Mouse (Mus musculus) stomach, embryonic 16.5 days (tissue): ENCODE measurements around the gene Akr1c12. TPM values are rescaled to one million over a fixed set of nuclear protein-coding genes. Genes with fewer than 3 reads are reported as not detected.

Source experiments
- ATAC-seq: fragments of 200-750 bp; cut with Nextera tagmentation; 2 replicates; pipeline ENCODE4 v1.8.0; 2017; ENCODE audit warnings: moderate number of reproducible peaks, moderate TSS enrichment; ENCODE audit not compliant: insufficient read depth, low FRiP score
- H3K27ac ChIP-seq: fragments of 300-500 bp; sonication (generic); 2 replicates; pipeline ENCODE4 v1.5.1; 2014; ENCODE audit warnings: low read length
- H3K27me3 ChIP-seq: fragments of 300-500 bp; sonication (generic); 2 replicates; pipeline ENCODE4 v1.6.1; 2014; ENCODE audit warnings: low read length, control low read depth, mixed read lengths; ENCODE audit not compliant: control insufficient read depth, insufficient read depth
- H3K36me3 ChIP-seq: fragments of 300-500 bp; sonication (generic); 2 replicates; pipeline ENCODE4 v1.6.1; 2014; ENCODE audit warnings: low read length; ENCODE audit not compliant: control insufficient read depth, insufficient read depth
- H3K4me1 ChIP-seq: fragments of 300-500 bp; sonication (generic); 2 replicates; pipeline ENCODE4 v1.6.1; 2014; ENCODE audit warnings: low read length, control low read depth, mixed read lengths; ENCODE audit not compliant: control insufficient read depth, insufficient read depth
- H3K4me2 ChIP-seq: fragments of 300-500 bp; sonication (generic); 2 replicates; pipeline ENCODE4 v1.6.1; 2014; ENCODE audit warnings: low read depth, low read length, mixed read lengths
- H3K4me3 ChIP-seq: fragments of 300-500 bp; sonication (generic); replicated peaks from 2 replicates; pipeline ENCODE4 v1.5.1; 2014; ENCODE audit warnings: mild to moderate bottlenecking, low read length
- H3K9ac ChIP-seq: fragments of 300-500 bp; sonication (generic); 2 replicates; pipeline ENCODE4 v1.6.1; 2014; ENCODE audit warnings: low read length
- H3K9me3 ChIP-seq: fragments of 300-500 bp; sonication (generic); replicated peaks from 2 replicates; pipeline ENCODE4 v1.6.1; 2016; ENCODE audit warnings: low read length, control low read depth; ENCODE audit not compliant: control insufficient read depth
- WGBS: fragments of 180-500 bp; shearing (Covaris S2); extraction: QIAGEN DNeasy Blood & Tissue Kit; methylation state at CpG from one replicate; pipeline ENCODE4 v1.1.7; 2014; 5-methylcytosine and 5-hydroxymethylcytosine counted together
- polyA plus RNA-seq: library from polyadenylated mRNA; unstranded; fragments of >200 nt; fragmentation: Nextera tagmentation; extraction: Ambion mirVana; gene quantifications from 2 replicates; pipeline ENCODE4 v1.2.1, GENCODE M21; 2015

The Akr1c12 gene
- polyA plus RNA-seq, 1 experiment from 2014 or later, result 73.5 TPM

GRCm38 (mm10) chr13:4228441-4228840, 50.8 kb downstream of the Akr1c12 start, which contains the start of gene Akr1c19:
TSS of gene Akr1c19 (plus strand) at chr13:4228700.
- ATAC-seq, result no peak
- H3K36me3 ChIP-seq, result no peaks in the 10 kb centered on the region
- 61% methylated on average over 1 of the region's 1 CpGs for WGBS
- no peaks in the 10 kb centered on the region for H3K27me3 ChIP-seq
- no peak within 1 kb of the TSS for H3K9ac ChIP-seq
- H3K4me1 ChIP-seq, result no peaks in the 10 kb centered on the region
- H3K4me3 ChIP-seq, result no peak within 1 kb of the TSS
- no peak within 1 kb of the TSS for H3K27ac ChIP-seq
- no peaks in the 10 kb centered on the region for H3K9me3 ChIP-seq
- H3K4me2 ChIP-seq, result no peak within 1 kb of the TSS

Other genes starting within 250 kb of the Akr1c12 start
- 4.3 and 6.3 TPM in 2 replicates for gene Akr1c14, start 230.4 kb downstream of the Akr1c12 start, polyA plus RNA-seq
- gene Akr1c18, start 128.8 kb downstream of the Akr1c12 start, polyA plus RNA-seq, result 0.58 and 1.0 TPM in 2 replicates
- 145 and 160 TPM in 2 replicates for gene Akr1c13, start 88.3 kb downstream of the Akr1c12 start, polyA plus RNA-seq
- 123 and 129 TPM in 2 replicates for gene Akr1c19, start 50.7 kb downstream of the Akr1c12 start, polyA plus RNA-seq
- 0.13 TPM in 1 of 2 replicates, not detected in the other for gene Akr1c6, start 154.9 kb upstream of the Akr1c12 start, polyA plus RNA-seq
- gene Akr1c20, start 243.9 kb upstream of the Akr1c12 start, polyA plus RNA-seq, result not detected in 2 replicates